Mouse (Mus musculus) stomach, adult 2 months (tissue): ENCODE results near the gene Gar1. TPM values are rescaled to one million over a fixed set of nuclear protein-coding genes. Genes with fewer than 3 reads are reported as not detected.

Experiments
- polyA plus RNA-seq: library from polyadenylated mRNA; depleted of rRNA; stranded (reverse); fragments of >200 nt; gene quantifications from 2 replicates; pipeline ENCODE4 v1.2.3, GENCODE M21; 2012; rRNA removed

Gar1 gene
- 4.4 and 4.7 TPM in 2 replicates for polyA plus RNA-seq

GRCm38 (mm10) chr3:129831035-129831568, at the start of gene Gar1:
Gene Gar1 (minus strand): TSS chr3:129831396.

GRCm38 (mm10) chr3:129878405-129879021, 47.3 kb upstream of the Gar1 start, which contains the start of gene Pla2g12a:
Gene Pla2g12a (plus strand): TSS chr3:129878606.

GRCm38 (mm10) chr3:129835388-129835934, 4.3 kb upstream of the Gar1 start, which contains the start of gene Cfi:
Gene Cfi (plus strand): TSS chr3:129835884.

GRCm38 (mm10) chr3:129822206-129822775, 8.9 kb downstream of the Gar1 start, which contains the start of gene Rrh:
Gene Rrh (minus strand): TSS chr3:129822587.

GRCm38 (mm10) chr3:129803765-129804164, 27.4 kb downstream of the Gar1 start, which contains the start of gene Lrit3:
Gene Lrit3 (minus strand): TSS chr3:129804030.

Other genes with a start within 250 kb of the Gar1 start
- 1.2 and 2.3 TPM in 2 replicates for gene Egf, start 76.1 kb downstream of the Gar1 start, polyA plus RNA-seq
- gene Lrit3, start 27.4 kb downstream of the Gar1 start, polyA plus RNA-seq, result 0.17 and 0.30 TPM in 2 replicates
- not detected in 2 replicates for gene Rrh, start 8.8 kb downstream of the Gar1 start, polyA plus RNA-seq
- gene Cfi, start 4.5 kb upstream of the Gar1 start, polyA plus RNA-seq, result 31.6 and 31.9 TPM in 2 replicates
- 68.0 and 107 TPM in 2 replicates for gene Pla2g12a, start 47.2 kb upstream of the Gar1 start, polyA plus RNA-seq
- 72.1 and 77.5 TPM in 2 replicates for gene Casp6, start 70.0 kb upstream of the Gar1 start, polyA plus RNA-seq
- 3.4 and 3.5 TPM in 2 replicates for gene Mcub, start 138.8 kb upstream of the Gar1 start, polyA plus RNA-seq
- 18.9 and 27.3 TPM in 2 replicates for gene Sec24b, start 230.2 kb upstream of the Gar1 start, polyA plus RNA-seq